28 mouse cellular contexts compared by ENCODE assay signal in the genomic region with DNA sequence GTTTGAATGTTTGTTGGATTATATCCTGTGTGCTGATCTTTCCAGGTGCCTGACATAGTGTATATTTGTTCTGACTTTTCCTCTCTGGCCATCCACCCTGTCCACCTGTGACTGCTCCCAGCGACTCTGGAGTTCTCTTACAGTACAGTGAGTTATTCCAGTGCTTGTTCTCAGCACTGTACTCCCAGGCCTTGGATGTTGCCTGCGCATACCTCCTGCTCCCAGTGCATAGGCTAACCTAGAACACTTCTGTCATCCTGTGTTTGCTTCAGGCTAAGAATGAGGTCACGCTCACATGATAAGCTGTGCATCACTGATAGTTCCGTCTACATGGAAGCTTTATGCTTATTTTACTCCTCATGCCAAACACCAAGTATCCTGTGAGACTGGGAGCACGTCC. TPM values are rescaled to one million over a fixed set of nuclear protein-coding genes. Genes with fewer than 3 reads are reported as not detected.
DNase-seq lines count a peak whose midpoint lies in the region; ATAC-seq and TF ChIP-seq lines count a peak whose summit lies in the region.
"Had no signal": no experiment of that assay in that cellular context is flagged by ENCODE, and none has a peak within 500 bp of the region (broad histone marks: within the 10 kb centered on the region; RNA-seq: fewer than 3 reads in every experiment).

No protein-coding gene starts in this region.

- H3K9me3 ChIP-seq in intestine, embryonic 16.5 days (ENCODE audit: control insufficient read depth, low read length) = no peaks in the 10 kb centered on the region
- H3K9me3 ChIP-seq in intestine, postnatal 0 days (ENCODE audit: control insufficient read depth) = no peaks in the 10 kb centered on the region
- H3K9me3 ChIP-seq in stomach, embryonic 15.5 days = no peaks in the 10 kb centered on the region
- H3K9me3 ChIP-seq in stomach, postnatal 0 days (ENCODE audit: control insufficient read depth, low read length) = no peaks in the 10 kb centered on the region
- H3K9me3 ChIP-seq in stomach, embryonic 16.5 days (replicated peaks; ENCODE audit: control insufficient read depth, low read length) = no peaks in the 10 kb centered on the region
- H3K9me3 ChIP-seq in hindbrain, embryonic 16.5 days (ENCODE audit: control insufficient read depth, low read length) = no peaks in the 10 kb centered on the region

- DNase-seq in stomach, postnatal 0 days (ENCODE audit: low spot score) = no peak
- no peak for DNase-seq in layer of hippocampus, postnatal 14 days (ENCODE audit: low spot score in 2 of 2)
- DNase-seq: adrenal gland, adult 2 months; adrenal gland, adult 8-10 months; adrenal gland, postnatal 10 days; adrenal gland, postnatal 14 days; adrenal gland, postnatal 25 days; adrenal gland, postnatal 36 days; B cell, adult 2 months; cerebellum, adult 11 months; cerebellum, adult 11-12 months; cerebellum, adult 18-20 months had no signal

- TF ChIP-seq CTCF in intestine, postnatal 0 days (IDR thresholded peaks at IDR 0.05; ENCODE audit: low read depth) = no peak
- TF ChIP-seq CTCF in stomach, postnatal 0 days (IDR thresholded peaks at IDR 0.05; ENCODE audit: low read depth) = no peak
- TF ChIP-seq CTCF in bone marrow macrophage, adult 2 months (IDR thresholded peaks at IDR 0.05; ENCODE audit: low read depth, low read length) = no peak

- no peak overlapping the region for H3K9ac ChIP-seq in intestine, embryonic 16.5 days (ENCODE audit: low read depth, low read length)
- no peak overlapping the region for H3K9ac ChIP-seq in intestine, postnatal 0 days (ENCODE audit: low read depth, low read length)
- H3K9ac ChIP-seq in stomach, embryonic 15.5 days = no peak overlapping the region
- H3K9ac ChIP-seq in stomach, postnatal 0 days (ENCODE audit: low read length) = no peak overlapping the region
- H3K9ac ChIP-seq in stomach, embryonic 16.5 days (ENCODE audit: low read length) = no peak overlapping the region
- H3K9ac ChIP-seq in hindbrain, embryonic 16.5 days (ENCODE audit: low read depth, low read length) = no peak overlapping the region

- no peak overlapping the region for H3K4me3 ChIP-seq in intestine, embryonic 16.5 days (ENCODE audit: low read length)
- H3K4me3 ChIP-seq in intestine, postnatal 0 days (ENCODE audit: low read depth, low read length) = no peak overlapping the region
- H3K4me3 ChIP-seq in stomach, embryonic 15.5 days (replicated peaks) = no peak overlapping the region
- H3K4me3 ChIP-seq in stomach, postnatal 0 days (ENCODE audit: low read depth, low read length) = no peak overlapping the region
- no peak overlapping the region for H3K4me3 ChIP-seq in bone marrow macrophage, adult 2 months (ENCODE audit: insufficient read depth, low read length)
- H3K4me3 ChIP-seq in stomach, embryonic 16.5 days (replicated peaks; ENCODE audit: low read length) = no peak overlapping the region
- no peak overlapping the region for H3K4me3 ChIP-seq in hindbrain, embryonic 16.5 days (ENCODE audit: low read length)

- H3K36me3 ChIP-seq in intestine, embryonic 16.5 days (ENCODE audit: control insufficient read depth, insufficient read depth, low read length) = peaks cover 10% of the 10 kb centered on the region
- H3K36me3 ChIP-seq in intestine, postnatal 0 days (ENCODE audit: control insufficient read depth, insufficient read depth) = peaks cover 51% of the 10 kb centered on the region
- peaks cover 52% of the 10 kb centered on the region for H3K36me3 ChIP-seq in stomach, embryonic 15.5 days
- H3K36me3 ChIP-seq in stomach, postnatal 0 days (ENCODE audit: control insufficient read depth, insufficient read depth, low read length) = peaks cover 17% of the 10 kb centered on the region
- H3K36me3 ChIP-seq in stomach, embryonic 16.5 days (ENCODE audit: control insufficient read depth, insufficient read depth, low read length) = peaks cover 34% of the 10 kb centered on the region
- peaks cover 7% of the 10 kb centered on the region for H3K36me3 ChIP-seq in hindbrain, embryonic 16.5 days (ENCODE audit: control insufficient read depth, insufficient read depth, low read length)
- H3K36me3 ChIP-seq: G1E had no signal

- WGBS in intestine, embryonic 16.5 days = 70% methylated on average over 5 of the region's 5 CpGs
- 57% methylated on average over 5 of the region's 5 CpGs for WGBS in intestine, postnatal 0 days
- 75% methylated on average over 5 of the region's 5 CpGs for WGBS in stomach, embryonic 15.5 days
- 63% methylated on average over 5 of the region's 5 CpGs for WGBS in stomach, postnatal 0 days
- WGBS in stomach, embryonic 16.5 days = 61% methylated on average over 5 of the region's 5 CpGs
- WGBS in hindbrain, embryonic 16.5 days = 92% methylated on average over 5 of the region's 5 CpGs

- no peak overlapping the region for H3K27ac ChIP-seq in intestine, embryonic 16.5 days (ENCODE audit: low read length)
- no peak overlapping the region for H3K27ac ChIP-seq in intestine, postnatal 0 days (ENCODE audit: low read depth, low read length)
- H3K27ac ChIP-seq in stomach, embryonic 15.5 days = no peak overlapping the region
- no peak overlapping the region for H3K27ac ChIP-seq in stomach, postnatal 0 days (replicated peaks)
- peak overlapping the region; percentile 68 for H3K27ac ChIP-seq in bone marrow macrophage, adult 2 months (ENCODE audit: insufficient read depth, low read depth, low read length)
- no peak overlapping the region for H3K27ac ChIP-seq in stomach, embryonic 16.5 days (ENCODE audit: low read length)
- H3K27ac ChIP-seq in hindbrain, embryonic 16.5 days (ENCODE audit: low read depth, low read length) = no peak overlapping the region

- H3K27me3 ChIP-seq in intestine, embryonic 16.5 days (replicated peaks; ENCODE audit: control insufficient read depth, insufficient read depth, low read length) = no peaks in the 10 kb centered on the region
- no peaks in the 10 kb centered on the region for H3K27me3 ChIP-seq in intestine, postnatal 0 days (replicated peaks; ENCODE audit: control insufficient read depth, insufficient read depth, low read length)
- H3K27me3 ChIP-seq in stomach, embryonic 15.5 days (replicated peaks) = no peaks in the 10 kb centered on the region
- no peaks in the 10 kb centered on the region for H3K27me3 ChIP-seq in stomach, postnatal 0 days (ENCODE audit: control insufficient read depth, insufficient read depth, low read length)
- no peaks in the 10 kb centered on the region for H3K27me3 ChIP-seq in stomach, embryonic 16.5 days (ENCODE audit: control insufficient read depth, insufficient read depth, low read length)
- no peaks in the 10 kb centered on the region for H3K27me3 ChIP-seq in hindbrain, embryonic 16.5 days (replicated peaks; ENCODE audit: control insufficient read depth, insufficient read depth, low read length)
- H3K27me3 ChIP-seq: CH12.LX, Patski had no signal

- no peaks in the 10 kb centered on the region for H3K4me1 ChIP-seq in intestine, embryonic 16.5 days (ENCODE audit: control insufficient read depth, insufficient read depth, low read length)
- no peaks in the 10 kb centered on the region for H3K4me1 ChIP-seq in intestine, postnatal 0 days (replicated peaks; ENCODE audit: control insufficient read depth, insufficient read depth, low read length)
- H3K4me1 ChIP-seq in stomach, embryonic 15.5 days = 0 out of 2 replicates have a peak, but pooled peaks cover 3% of the 10 kb centered on the region
- no peaks in the 10 kb centered on the region for H3K4me1 ChIP-seq in stomach, postnatal 0 days (replicated peaks; ENCODE audit: control insufficient read depth, insufficient read depth)
- H3K4me1 ChIP-seq in bone marrow macrophage, adult 2 months (ENCODE audit: control insufficient read depth, insufficient read depth, low read length) = peaks cover 10% of the 10 kb centered on the region
- no peaks in the 10 kb centered on the region for H3K4me1 ChIP-seq in stomach, embryonic 16.5 days (ENCODE audit: control insufficient read depth, insufficient read depth, low read length)
- no peaks in the 10 kb centered on the region for H3K4me1 ChIP-seq in hindbrain, embryonic 16.5 days (ENCODE audit: control insufficient read depth, insufficient read depth, low read depth, low read length)

- ATAC-seq in intestine, embryonic 16.5 days = 0 out of 2 replicates have a peak, but pooled peaks have one; percentile 21
- no peak for ATAC-seq in intestine, postnatal 0 days
- ATAC-seq in stomach, embryonic 15.5 days (ENCODE audit: insufficient read depth, low FRiP score, low read depth) = peak; percentile 53; the same call in 1 of the 2 replicates
- ATAC-seq in stomach, postnatal 0 days (ENCODE audit: low FRiP score, low TSS enrichment) = no peak
- ATAC-seq in stomach, embryonic 16.5 days (ENCODE audit: insufficient read depth, low FRiP score) = peak; percentile 60; the same call in 1 of the 2 replicates
- ATAC-seq in hindbrain, embryonic 16.5 days = no peak
- ATAC-seq: activated CD4-positive, CD25-positive, alpha-beta regulatory T cell, adult 4 months; CD4-positive, CD25-positive, alpha-beta regulatory T cell, adult 4 months; Patski had no signal

- TF ChIP-seq EP300 in stomach, postnatal 0 days (optimal IDR thresholded peaks at IDR 0.05) = no peak

- H3K4me2 ChIP-seq in intestine, embryonic 16.5 days (ENCODE audit: low read depth, low read length) = no peak overlapping the region
- H3K4me2 ChIP-seq in intestine, postnatal 0 days (replicated peaks; ENCODE audit: low read depth) = no peak overlapping the region
- no peak overlapping the region for H3K4me2 ChIP-seq in stomach, embryonic 15.5 days
- no peak overlapping the region for H3K4me2 ChIP-seq in stomach, postnatal 0 days (replicated peaks; ENCODE audit: low read depth)
- H3K4me2 ChIP-seq in stomach, embryonic 16.5 days (ENCODE audit: low read depth, low read length) = no peak overlapping the region
- H3K4me2 ChIP-seq in hindbrain, embryonic 16.5 days (ENCODE audit: low read length) = no peak overlapping the region

- no peak for TF ChIP-seq POLR2A in bone marrow macrophage, adult 2 months (IDR thresholded peaks at IDR 0.05; ENCODE audit: borderline replicate concordance, low read depth, low read length)

RNA-seq across cellular contexts. Expression of a gene that starts 31.7 kb away (rescaled TPM):
- not detected in 2 replicates for polyA plus RNA-seq in intestine, embryonic 16.5 days (2015; fragmentation: Nextera tagmentation; extraction: Ambion mirVana)
- polyA plus RNA-seq in intestine, postnatal 0 days (2015; fragmentation: Nextera tagmentation; extraction: Ambion mirVana) = not detected in 2 replicates
- not detected in 2 replicates for polyA plus RNA-seq in stomach, embryonic 15.5 days (2015; fragmentation: Nextera tagmentation; extraction: Ambion mirVana)
- not detected in 2 replicates for polyA plus RNA-seq in stomach, postnatal 0 days (2015; fragmentation: Nextera tagmentation; extraction: Ambion mirVana)
- not detected in 2 replicates for polyA plus RNA-seq in bone marrow macrophage, adult 2 months (2012; ENCODE audit: insufficient read depth, insufficient read length, missing spikeins)
- not detected in 2 replicates for polyA plus RNA-seq in stomach, embryonic 16.5 days (2015; fragmentation: Nextera tagmentation; extraction: Ambion mirVana)
- not detected in 2 replicates for polyA plus RNA-seq in hindbrain, embryonic 16.5 days (2015; fragmentation: Nextera tagmentation; extraction: Ambion mirVana)
- total RNA-seq in layer of hippocampus, postnatal 14 days (2021) = not detected
- total RNA-seq: adrenal gland, adult 18-20 months; adrenal gland, adult 2 months; adrenal gland, adult 8-10 months; adrenal gland, postnatal 10 days; adrenal gland, postnatal 14 days; adrenal gland, postnatal 25 days; adrenal gland, postnatal 36 days; adrenal gland, postnatal 4 days; CH12.LX; MEL had no signal
- polyA plus RNA-seq: activated CD4-positive, CD25-positive, alpha-beta regulatory T cell, adult 4 months; adrenal gland, adult 2 months; brain, embryonic 14.5 days; C2C12; CD4-positive, CD25-positive, alpha-beta regulatory T cell, adult 4 months; G1E had no signal

Comparison
In these comparisons a context has a peak if more than half of its experiments do, and no peak if none do; other contexts are left out.
1. ATAC-seq: peak in intestine, embryonic 16.5 days (single experiment), stomach, embryonic 15.5 days (single experiment) and stomach, embryonic 16.5 days (single experiment); none in intestine, postnatal 0 days (single experiment), stomach, postnatal 0 days (single experiment) and hindbrain, embryonic 16.5 days (single experiment).